Mouse (Mus musculus): ENCODE data around the gene Trhr2. TPM values are rescaled to one million over a fixed set of nuclear protein-coding genes. Genes with fewer than 3 reads are reported as not detected.

Gene Trhr2
- total RNA-seq, 2 experiments from 2014 or later, result not detected

DNA sequence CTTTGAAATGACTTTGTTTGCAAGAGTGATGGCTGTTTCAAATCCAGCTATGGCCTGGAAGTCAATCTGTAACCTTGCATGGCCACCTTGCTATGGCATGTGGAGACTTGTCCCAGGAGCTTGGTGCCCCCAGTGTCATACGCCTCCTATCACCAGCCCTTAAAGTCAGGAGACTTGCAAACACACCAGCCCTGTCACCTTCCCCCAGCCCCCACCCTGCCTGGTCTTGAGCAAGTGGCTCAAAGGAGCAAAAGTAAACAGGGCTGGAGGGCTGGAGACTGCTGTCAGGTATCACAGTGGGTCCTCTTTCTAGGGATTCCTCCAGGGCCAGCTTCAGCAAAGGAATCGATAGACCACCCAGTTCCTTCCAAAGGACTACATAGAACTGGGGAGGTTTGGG, 49.4 kb downstream of the Trhr2 start:
- no peak for ATAC-seq (replicated peaks; ENCODE audit: poor library complexity)

DNA sequence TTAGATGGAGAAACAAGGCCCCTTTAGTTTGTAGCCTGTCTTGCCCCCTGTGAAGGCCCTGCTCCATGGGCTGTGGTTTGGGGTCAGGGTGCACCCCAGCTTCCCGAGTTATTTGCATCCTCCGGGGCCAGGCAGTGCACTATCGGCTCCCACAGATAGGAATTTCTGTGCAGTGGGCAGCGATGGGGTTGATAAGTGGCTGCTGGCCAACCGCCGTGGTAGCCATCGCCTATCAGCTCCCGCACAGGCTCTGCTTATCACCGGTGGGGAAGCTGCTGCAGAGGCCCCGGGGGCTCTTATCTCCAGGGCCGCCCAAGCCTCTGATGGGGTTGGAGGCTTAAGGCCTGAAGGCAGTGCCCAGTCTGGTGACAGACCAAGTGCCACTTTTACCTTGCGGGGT, 51.3 kb downstream of the Trhr2 start:
- peak; percentile 58 for ATAC-seq (replicated peaks; ENCODE audit: poor library complexity)

DNA sequence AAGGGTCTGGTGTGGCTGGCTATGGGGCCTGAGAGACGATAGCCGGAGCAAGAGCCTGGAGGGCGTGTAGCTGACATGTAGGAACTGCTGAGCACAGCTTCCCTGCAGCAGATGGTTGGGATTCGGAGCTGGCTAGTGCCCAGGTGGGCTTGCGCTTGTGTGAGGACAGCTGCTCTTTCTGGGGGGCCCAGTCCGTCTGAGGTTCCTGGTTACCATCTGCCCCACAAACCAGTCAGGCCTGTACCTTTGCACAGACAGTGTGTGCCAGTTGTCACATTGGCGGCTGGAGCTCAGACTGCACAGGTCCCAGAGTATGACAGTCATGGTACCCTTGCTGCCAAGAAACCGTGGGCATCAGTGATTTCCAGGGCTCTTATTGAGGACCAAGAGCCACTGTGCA, 52.7 kb downstream of the Trhr2 start:
- no peak for ATAC-seq (replicated peaks; ENCODE audit: poor library complexity)

Other genes starting within 250 kb of the Trhr2 start
- gene Zfpm1, start 78.6 kb downstream of the Trhr2 start, total RNA-seq (2015), result 12.2 and 21.6 TPM in 2 replicates
- 9.9 and 20.3 TPM in 2 replicates for gene Zfpm1, start 78.6 kb downstream of the Trhr2 start, total RNA-seq (2017)
- 26.1 and 27.2 TPM in 2 replicates for gene Zc3h18, start 15.9 kb upstream of the Trhr2 start, total RNA-seq (2015)
- 55.6 and 67.3 TPM in 2 replicates for gene Zc3h18, start 15.9 kb upstream of the Trhr2 start, total RNA-seq (2017)
- not detected in 2 replicates for gene Il17c, start 61.3 kb upstream of the Trhr2 start, total RNA-seq (2015)
- not detected in 2 replicates for gene Il17c, start 61.3 kb upstream of the Trhr2 start, total RNA-seq (2017)
- 123 and 166 TPM in 2 replicates for gene Cyba, start 72.2 kb upstream of the Trhr2 start, total RNA-seq (2015)
- gene Cyba, start 72.2 kb upstream of the Trhr2 start, total RNA-seq (2017), result 94.4 and 117 TPM in 2 replicates
- gene Mvd, start 82.7 kb upstream of the Trhr2 start, total RNA-seq (2015), result 3.4 and 3.8 TPM in 2 replicates
- 3.2 and 5.6 TPM in 2 replicates for gene Mvd, start 82.7 kb upstream of the Trhr2 start, total RNA-seq (2017)
- 0.30 TPM in 1 of 2 replicates, not detected in the other for gene Snai3, start 100.0 kb upstream of the Trhr2 start, total RNA-seq (2015)
- not detected in 2 replicates for gene Snai3, start 100.0 kb upstream of the Trhr2 start, total RNA-seq (2017)
- gene Rnf166, start 115.3 kb upstream of the Trhr2 start, total RNA-seq (2015), result 26.6 and 33.3 TPM in 2 replicates
- gene Rnf166, start 115.3 kb upstream of the Trhr2 start, total RNA-seq (2017), result 32.8 and 33.2 TPM in 2 replicates
- gene Ctu2, start 115.4 kb upstream of the Trhr2 start, total RNA-seq (2015), result 17.3 and 26.8 TPM in 2 replicates
- gene Ctu2, start 115.4 kb upstream of the Trhr2 start, total RNA-seq (2017), result 11.2 and 14.9 TPM in 2 replicates
- 25.8 and 38.5 TPM in 2 replicates for gene Piezo1, start 190.6 kb upstream of the Trhr2 start, total RNA-seq (2015)
- gene Piezo1, start 190.6 kb upstream of the Trhr2 start, total RNA-seq (2017), result 15.5 and 22.3 TPM in 2 replicates
- 52.4 and 62.0 TPM in 2 replicates for gene Cdt1, start 207.3 kb upstream of the Trhr2 start, total RNA-seq (2015)
- gene Cdt1, start 207.3 kb upstream of the Trhr2 start, total RNA-seq (2017), result 40.8 and 49.6 TPM in 2 replicates
- gene Aprt, start 216.2 kb upstream of the Trhr2 start, total RNA-seq (2015), result 258 and 268 TPM in 2 replicates
- gene Aprt, start 216.2 kb upstream of the Trhr2 start, total RNA-seq (2017), result 117 and 152 TPM in 2 replicates

Data from megakaryocyte progenitor cell, adult 5-6 weeks (primary cell).